Mouse (Mus musculus): ENCODE measurements around the gene Glp2r.

Glp2r gene

GRCm38 (mm10) chr11:67728726-67729125 is 42.2 kb downstream of the Glp2r start:
- CTCF ChIA-PET = no interaction called here

- CTCF ChIA-PET = no interaction called here
Measured at GRCm38 (mm10) chr11:67727095-67727494, 43.9 kb downstream of the Glp2r start.

- CTCF ChIA-PET = no interaction called here
Measured at GRCm38 (mm10) chr11:67723231-67724013, 47.5 kb downstream of the Glp2r start.

GRCm38 (mm10) chr11:67722399-67723156 is 48.4 kb downstream of the Glp2r start:
- CTCF ChIA-PET = no interaction called here

- CTCF ChIA-PET = no interaction called here
Measured at GRCm38 (mm10) chr11:67721485-67721884, 49.5 kb downstream of the Glp2r start.

- CTCF ChIA-PET = no interaction called here
Measured at GRCm38 (mm10) chr11:67715382-67715781, 55.6 kb downstream of the Glp2r start.

- CTCF ChIA-PET = no interaction called here
Measured at GRCm38 (mm10) chr11:67712976-67713375, 58.0 kb downstream of the Glp2r start.

GRCm38 (mm10) chr11:67694703-67695376 is 76.1 kb downstream of the Glp2r start, which contains the start of gene Rcvrn:
Gene Rcvrn, plus strand, starts transcription at chr11:67695326.
- CTCF ChIA-PET = no interaction called here

GRCm38 (mm10) chr11:67686109-67686508 is 84.8 kb downstream of the Glp2r start:
- CTCF ChIA-PET = no interaction called here

- CTCF ChIA-PET = no interaction called here
Measured at GRCm38 (mm10) chr11:67681871-67682270, 89.1 kb downstream of the Glp2r start.

- CTCF ChIA-PET = no interaction called here
Measured at GRCm38 (mm10) chr11:67679930-67680329, 91.0 kb downstream of the Glp2r start.

GRCm38 (mm10) chr11:67679300-67679699 is 91.7 kb downstream of the Glp2r start:
- CTCF ChIA-PET = no interaction called here

- CTCF ChIA-PET = interaction anchor here (0.7 to 1.4 kb wide), 3 partner anchors 18 to 569 kb away, joined by 4 to 14 read pairs (median 11); no protein-coding TSS in a partner anchor
Measured at GRCm38 (mm10) chr11:67675562-67676540, 95.1 kb downstream of the Glp2r start.

GRCm38 (mm10) chr11:67672140-67672539 is 98.8 kb downstream of the Glp2r start:
- CTCF ChIA-PET = no interaction called here

GRCm38 (mm10) chr11:67670031-67670430 is 100.9 kb downstream of the Glp2r start:
- CTCF ChIA-PET = no interaction called here

- CTCF ChIA-PET = no interaction called here
Measured at GRCm38 (mm10) chr11:67668460-67669007, 102.4 kb downstream of the Glp2r start.

GRCm38 (mm10) chr11:67667531-67668332 is 103.2 kb downstream of the Glp2r start:
- CTCF ChIA-PET = no interaction called here

- CTCF ChIA-PET = no interaction called here
Measured at GRCm38 (mm10) chr11:67666129-67666528, 104.8 kb downstream of the Glp2r start.

- CTCF ChIA-PET = no interaction called here
Measured at GRCm38 (mm10) chr11:67664918-67665317, 106.0 kb downstream of the Glp2r start.

GRCm38 (mm10) chr11:67664261-67664660 is 106.7 kb downstream of the Glp2r start:
- CTCF ChIA-PET = no interaction called here
